Mouse (Mus musculus) intestine, embryonic 15.5 days (tissue): Measurements from ENCODE around the gene Smg6. TPM values are rescaled to one million over a fixed set of nuclear protein-coding genes. Genes with fewer than 3 reads are reported as not detected.

Experiments
- ATAC-seq: fragments of 200-750 bp; cut with Nextera tagmentation; 2 replicates; pipeline ENCODE4 v1.8.0; 2017; ENCODE audit warnings: moderate TSS enrichment, moderate library complexity
- H3K27ac ChIP-seq: fragments of 300-500 bp; sonication (generic); 2 replicates; pipeline ENCODE4 v1.5.1; 2015; ENCODE audit warnings: mild to moderate bottlenecking, inconsistent platforms
- H3K27me3 ChIP-seq: fragments of 300-500 bp; sonication (generic); replicated peaks from 2 replicates; pipeline ENCODE4 v1.6.1; 2015; ENCODE audit warnings: inconsistent platforms
- H3K36me3 ChIP-seq: fragments of 300-500 bp; sonication (generic); 2 replicates; pipeline ENCODE4 v1.6.1; 2015; ENCODE audit warnings: inconsistent platforms
- H3K4me1 ChIP-seq: fragments of 300-500 bp; sonication (generic); replicated peaks from 2 replicates; pipeline ENCODE4 v1.6.1; 2015; ENCODE audit warnings: inconsistent platforms
- H3K4me2 ChIP-seq: fragments of 300-500 bp; sonication (generic); replicated peaks from 2 replicates; pipeline ENCODE4 v1.6.1; 2015; ENCODE audit warnings: mild to moderate bottlenecking, inconsistent platforms
- H3K4me3 ChIP-seq: fragments of 300-500 bp; sonication (generic); replicated peaks from 2 replicates; pipeline ENCODE4 v1.5.1; 2015; ENCODE audit warnings: inconsistent platforms
- H3K9ac ChIP-seq: fragments of 300-500 bp; sonication (generic); 2 replicates; pipeline ENCODE4 v1.6.1; 2015; ENCODE audit warnings: inconsistent platforms
- H3K9me3 ChIP-seq: fragments of 300-500 bp; sonication (generic); 2 replicates; pipeline ENCODE4 v1.6.1; 2016; ENCODE audit warnings: inconsistent platforms
- WGBS: fragments of 180-500 bp; shearing (Covaris S2); methylation state at CpG from one replicate; pipeline ENCODE4 v1.1.7; 2015; 5-methylcytosine and 5-hydroxymethylcytosine counted together
- microRNA counts: library from miRNA; unstranded; fragments of <30 nt; microRNA quantifications from one replicate; lab custom pipeline; 2016
- polyA plus RNA-seq: library from polyadenylated mRNA; unstranded; fragments of >200 nt; fragmentation: Nextera tagmentation; extraction: Ambion mirVana; gene quantifications from 2 replicates; pipeline ENCODE4 v1.2.1, GENCODE M21; 2015

The Smg6 gene
- polyA plus RNA-seq, 1 experiment from 2014 or later, result 12.4 TPM

- Histone ChIP-seq H3K9ac (no peak overlapping the region), H3K27me3 (no peaks in the 10 kb centered on the region), H3K4me1 (peaks cover 36% of the 10 kb centered on the region), H3K27ac (peak overlapping the region; percentile 73), H3K9me3 (no peaks in the 10 kb centered on the region), H3K36me3 (no peaks in the 10 kb centered on the region), H3K4me2 (no peak overlapping the region), H3K4me3 (no peak overlapping the region)
- WGBS, result 61% methylated on average over 8 of the region's 8 CpGs
- 0 out of 2 replicates have a peak, but pooled peaks have one; percentile 2 for ATAC-seq
These were observed 286.5 kb downstream of the Smg6 start for GRCm38 (mm10) chr11:75212031-75212667.

DNA sequence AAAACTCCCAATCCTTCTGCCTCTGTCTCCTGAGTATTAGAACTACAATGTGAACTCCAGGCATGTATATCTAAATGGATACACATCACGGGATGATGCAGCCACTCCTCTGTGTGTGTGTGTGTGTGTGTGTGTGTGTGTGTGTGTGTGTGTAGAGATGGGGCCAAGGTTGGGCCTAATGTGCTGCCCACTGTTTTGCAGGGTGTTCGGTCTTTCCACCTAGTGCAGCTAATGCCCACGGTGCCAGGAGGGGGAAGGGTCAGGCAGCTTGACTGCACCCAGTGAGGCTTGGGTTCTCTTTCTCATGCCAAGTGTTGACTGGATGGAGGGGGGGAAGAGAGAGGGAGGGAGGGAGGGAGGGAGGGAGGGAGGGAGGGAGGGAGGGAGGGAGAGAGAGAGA is 287.3 kb downstream of the Smg6 start:
- 57% methylated on average over 1 of the region's 3 CpGs for WGBS
- peak overlapping the region; percentile 73; the same call in 1 of the 2 replicates for H3K27ac ChIP-seq
- no peaks in the 10 kb centered on the region for H3K36me3 ChIP-seq
- no peak overlapping the region for H3K9ac ChIP-seq
- H3K4me3 ChIP-seq, result no peak overlapping the region
- no peak overlapping the region for H3K4me2 ChIP-seq
- ATAC-seq, result 0 out of 2 replicates have a peak, but pooled peaks have one; percentile 18
- no peaks in the 10 kb centered on the region for H3K27me3 ChIP-seq
- peaks cover 36% of the 10 kb centered on the region for H3K4me1 ChIP-seq
- no peaks in the 10 kb centered on the region for H3K9me3 ChIP-seq

GRCm38 (mm10) chr11:75213372-75214080 is 287.9 kb downstream of the Smg6 start:
- peaks cover 36% of the 10 kb centered on the region for H3K4me1 ChIP-seq
- H3K4me2 ChIP-seq, result peak overlapping the region; percentile 78
- no peaks in the 10 kb centered on the region for H3K9me3 ChIP-seq
- no peaks in the 10 kb centered on the region for H3K36me3 ChIP-seq
- WGBS, result 8% methylated on average over 35 of the region's 35 CpGs
- H3K27me3 ChIP-seq, result no peaks in the 10 kb centered on the region
- ATAC-seq, result peak; percentile 89
- peak overlapping the region; percentile 37 for H3K9ac ChIP-seq
- H3K27ac ChIP-seq, result peak overlapping the region; percentile 83
- H3K4me3 ChIP-seq, result peak overlapping the region; percentile 31

MicroRNA genes within 50 kb of the gene (microRNA counts, 519-probe panel; counts per million panel counts)
- microRNA mmu-miR-132 (lab: Ali Mortazavi, UCI) (2,783 counts per million, percentile 71 among the panel's probes with 10 or more counts), microRNA mmu-miR-212 (lab: Ali Mortazavi, UCI) (97.1 counts per million, percentile 29 among the panel's probes with 10 or more counts)

Other genes starting within 250 kb of the Smg6 start
- gene Pafah1b1, start 201.2 kb upstream of the Smg6 start, polyA plus RNA-seq, result 40.0 and 55.8 TPM in 2 replicates
- gene Mettl16, start 155.0 kb upstream of the Smg6 start, polyA plus RNA-seq, result 43.0 and 45.8 TPM in 2 replicates
- gene Mnt, start 94.9 kb upstream of the Smg6 start, polyA plus RNA-seq, result 4.8 and 5.0 TPM in 2 replicates
- 5.1 TPM in 2 replicates for gene Sgsm2, start 28.8 kb upstream of the Smg6 start, polyA plus RNA-seq
- gene Tsr1, start 27.8 kb upstream of the Smg6 start, polyA plus RNA-seq, result 49.6 and 53.5 TPM in 2 replicates
- gene Srr, start 125 bp downstream of the Smg6 start, polyA plus RNA-seq, result 16.1 and 16.6 TPM in 2 replicates
- 20.3 and 22.0 TPM in 2 replicates for gene Hic1, start 243.7 kb downstream of the Smg6 start, polyA plus RNA-seq